ENCODE assay signal across 16 mouse cellular contexts in the genomic region with DNA sequence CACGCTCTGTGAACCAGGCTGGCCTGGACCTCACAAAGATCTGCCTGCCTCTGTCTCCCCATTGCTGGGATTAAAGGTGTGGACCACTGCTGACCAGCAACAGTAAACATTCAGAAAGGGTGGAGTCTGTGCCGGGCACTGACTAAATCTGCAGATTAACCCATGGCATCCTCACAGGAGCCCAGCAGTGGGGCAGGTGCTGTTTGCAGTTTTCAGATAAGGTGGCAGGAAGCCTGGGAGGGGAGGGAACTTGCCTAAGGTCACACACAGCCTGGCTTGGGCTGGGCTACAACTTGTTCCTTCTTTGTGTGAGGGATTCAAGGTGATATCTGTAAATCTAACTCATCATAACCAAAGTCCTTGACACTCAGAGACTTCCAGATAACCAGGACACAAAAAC. TPM values are rescaled to one million over a fixed set of nuclear protein-coding genes. Genes with fewer than 3 reads are reported as not detected.
DNase-seq lines count a peak whose midpoint lies in the region; ATAC-seq and TF ChIP-seq lines count a peak whose summit lies in the region.
"Had no signal": no experiment of that assay in that cellular context is flagged by ENCODE, and none has a peak within 500 bp of the region (broad histone marks: within the 10 kb centered on the region; RNA-seq: fewer than 3 reads in every experiment).

No protein-coding gene starts in this region.

- no peak for TF ChIP-seq POLR2A in cortical plate, adult 2 months (IDR thresholded peaks at IDR 0.05; ENCODE audit: extremely low read depth, insufficient read depth, low read length)
- TF ChIP-seq POLR2A in cerebellum, adult 2 months (IDR thresholded peaks at IDR 0.05; ENCODE audit: borderline replicate concordance, insufficient read depth, low read length) = no peak

- H3K4me2 ChIP-seq in limb, embryonic 13.5 days (replicated peaks) = no peak overlapping the region
- peak overlapping the region; percentile 87 for H3K4me2 ChIP-seq in liver, embryonic 12.5 days
- H3K4me2 ChIP-seq in stomach, embryonic 16.5 days (ENCODE audit: low read depth, low read length) = no peak overlapping the region
- H3K4me2 ChIP-seq: embryonic facial prominence, embryonic 12.5 days had no signal

- DNase-seq in limb, embryonic 10.5 days (ENCODE audit: low spot score) = no peak
- DNase-seq in cerebellum, adult 2 months = no peak
- DNase-seq in left cerebral cortex, adult 9 months (ENCODE audit: low spot score in 2 of 2) = no peak
- DNase-seq: adrenal gland, adult 2 months; cerebellum, postnatal 25 days; kidney, adult 9 months; lung, adult 2 months had no signal

- no peak for TF ChIP-seq CTCF in cortical plate, adult 2 months (IDR thresholded peaks at IDR 0.05; ENCODE audit: extremely low read depth, insufficient read depth, low read length)
- no peak for TF ChIP-seq CTCF in cerebellum, adult 2 months (IDR thresholded peaks at IDR 0.05; ENCODE audit: borderline replicate concordance, insufficient read depth, low read depth, low read length)

- no peak overlapping the region for H3K27ac ChIP-seq in limb, embryonic 13.5 days
- no peak overlapping the region for H3K27ac ChIP-seq in limb, embryonic 10.5 days
- H3K27ac ChIP-seq in cortical plate, adult 2 months (ENCODE audit: insufficient read depth, low read length) = no peak overlapping the region
- peak overlapping the region; percentile 91 for H3K27ac ChIP-seq in liver, embryonic 12.5 days
- no peak overlapping the region; the same call in 1 of the 2 replicates for H3K27ac ChIP-seq in stomach, embryonic 16.5 days (ENCODE audit: low read length)
- no peak overlapping the region for H3K27ac ChIP-seq in cerebellum, adult 2 months (ENCODE audit: insufficient read depth, low read length)
- H3K27ac ChIP-seq: embryonic facial prominence, embryonic 12.5 days; hindbrain, embryonic 13.5 days; macrophage; neural tube, embryonic 13.5 days had no signal

- peak overlapping the region; percentile 51; the same call in 1 of the 2 replicates for H3K9ac ChIP-seq in limb, embryonic 13.5 days
- peak overlapping the region; percentile 80 for H3K9ac ChIP-seq in liver, embryonic 12.5 days
- no peak overlapping the region for H3K9ac ChIP-seq in stomach, embryonic 16.5 days (ENCODE audit: low read length)
- H3K9ac ChIP-seq: embryonic facial prominence, embryonic 12.5 days had no signal

- H3K36me3 ChIP-seq in limb, embryonic 13.5 days = peaks cover 52% of the 10 kb centered on the region
- H3K36me3 ChIP-seq in limb, embryonic 10.5 days = peaks cover 21% of the 10 kb centered on the region
- peaks cover 38% of the 10 kb centered on the region for H3K36me3 ChIP-seq in liver, embryonic 12.5 days
- H3K36me3 ChIP-seq in stomach, embryonic 16.5 days (ENCODE audit: control insufficient read depth, insufficient read depth, low read length) = 0 out of 2 replicates have a peak, but pooled peaks cover 8% of the 10 kb centered on the region

- no peak for ATAC-seq in limb, embryonic 13.5 days (ENCODE audit: low FRiP score, low read depth)
- ATAC-seq in liver, embryonic 12.5 days = peak; percentile 86
- ATAC-seq in stomach, embryonic 16.5 days (ENCODE audit: insufficient read depth, low FRiP score) = peak; percentile 14; the same call in 1 of the 2 replicates
- ATAC-seq: Patski had no signal

- no peaks in the 10 kb centered on the region for H3K9me3 ChIP-seq in limb, embryonic 13.5 days
- no peaks in the 10 kb centered on the region for H3K9me3 ChIP-seq in limb, embryonic 10.5 days (replicated peaks)
- no peaks in the 10 kb centered on the region for H3K9me3 ChIP-seq in liver, embryonic 12.5 days (replicated peaks)
- H3K9me3 ChIP-seq in stomach, embryonic 16.5 days (replicated peaks; ENCODE audit: control insufficient read depth, low read length) = no peaks in the 10 kb centered on the region
- H3K9me3 ChIP-seq: embryonic facial prominence, embryonic 12.5 days; hindbrain, embryonic 13.5 days; neural tube, embryonic 13.5 days had no signal

- peaks cover 13% of the 10 kb centered on the region for H3K4me1 ChIP-seq in limb, embryonic 13.5 days
- H3K4me1 ChIP-seq in limb, embryonic 10.5 days = peaks cover 27% of the 10 kb centered on the region
- H3K4me1 ChIP-seq in cortical plate, adult 2 months (ENCODE audit: control insufficient read depth, insufficient read depth, low read length) = peaks cover 6% of the 10 kb centered on the region
- peaks cover 92% of the 10 kb centered on the region for H3K4me1 ChIP-seq in liver, embryonic 12.5 days
- peaks cover 15% of the 10 kb centered on the region for H3K4me1 ChIP-seq in stomach, embryonic 16.5 days (ENCODE audit: control insufficient read depth, insufficient read depth, low read length)
- peaks cover 14% of the 10 kb centered on the region; the same call in 1 of the 2 replicates for H3K4me1 ChIP-seq in cerebellum, adult 2 months (ENCODE audit: control insufficient read depth, insufficient read depth, low read length)

- 67% methylated on average over 2 of the region's 2 CpGs for whole genome bisulfite sequencing in limb, embryonic 13.5 days
- 84% methylated on average over 2 of the region's 2 CpGs for WGBS in limb, embryonic 10.5 days
- WGBS in liver, embryonic 12.5 days (ENCODE audit: insufficient replicate concordance) = 38% methylated on average over 2 of the region's 2 CpGs
- 55% methylated on average over 2 of the region's 2 CpGs for WGBS in stomach, embryonic 16.5 days
- WGBS in cerebellum, adult 2 months = 81% methylated on average over 2 of the region's 2 CpGs

- H3K4me3 ChIP-seq in limb, embryonic 13.5 days = no peak overlapping the region
- H3K4me3 ChIP-seq in limb, embryonic 10.5 days = no peak overlapping the region
- peak overlapping the region; percentile 75; the same call in 1 of the 2 replicates for H3K4me3 ChIP-seq in cortical plate, adult 2 months (ENCODE audit: insufficient read depth, low read length)
- peak overlapping the region; percentile 65 for H3K4me3 ChIP-seq in liver, embryonic 12.5 days
- no peak overlapping the region for H3K4me3 ChIP-seq in stomach, embryonic 16.5 days (replicated peaks; ENCODE audit: low read length)
- H3K4me3 ChIP-seq in cerebellum, adult 2 months (replicated peaks; ENCODE audit: insufficient read depth, low read depth, low read length) = no peak overlapping the region
- H3K4me3 ChIP-seq: embryonic facial prominence, embryonic 12.5 days; hindbrain, embryonic 13.5 days; neural tube, embryonic 13.5 days had no signal

- H3K27me3 ChIP-seq in limb, embryonic 13.5 days = no peaks in the 10 kb centered on the region
- no peaks in the 10 kb centered on the region for H3K27me3 ChIP-seq in limb, embryonic 10.5 days (ENCODE audit: low read depth, poor library complexity, severe bottlenecking)
- H3K27me3 ChIP-seq in liver, embryonic 12.5 days (replicated peaks) = no peaks in the 10 kb centered on the region
- no peaks in the 10 kb centered on the region for H3K27me3 ChIP-seq in stomach, embryonic 16.5 days (ENCODE audit: control insufficient read depth, insufficient read depth, low read length)
- H3K27me3 ChIP-seq in cerebellum, adult 2 months (ENCODE audit: control insufficient read depth, insufficient read depth, low read length) = no peaks in the 10 kb centered on the region
- H3K27me3 ChIP-seq: embryonic facial prominence, embryonic 12.5 days; hindbrain, embryonic 13.5 days; neural tube, embryonic 13.5 days; Patski had no signal

RNA-seq across cellular contexts. Expression of gene Pld3, which starts 12.5 kb away (rescaled TPM):
- 94.8 and 95.0 TPM in 2 replicates for polyA plus RNA-seq in limb, embryonic 13.5 days (2015; fragmentation: Nextera tagmentation; extraction: Ambion mirVana)
- polyA plus RNA-seq in limb, embryonic 10.5 days (2016; fragmentation: Nextera tagmentation; extraction: Ambion mirVana) = 31.6 and 49.5 TPM in 2 replicates
- polyA plus RNA-seq in cortical plate, adult 2 months (2012; rRNA removed) = 1,185 and 1,204 TPM in 2 replicates
- polyA plus RNA-seq in liver, embryonic 12.5 days (2016; fragmentation: Nextera tagmentation; extraction: Ambion mirVana) = 46.6 and 49.1 TPM in 2 replicates
- polyA plus RNA-seq in stomach, embryonic 16.5 days (2015; fragmentation: Nextera tagmentation; extraction: Ambion mirVana) = 93.5 and 107 TPM in 2 replicates
- polyA plus RNA-seq in cerebellum, adult 2 months (2012; rRNA removed) = 220 and 242 TPM in 2 replicates

RNA-seq across cellular contexts. Expression of gene 2310022A10Rik, which starts 12.5 kb away (rescaled TPM):
- polyA plus RNA-seq in limb, embryonic 13.5 days (2015; fragmentation: Nextera tagmentation; extraction: Ambion mirVana) = 34.6 and 37.0 TPM in 2 replicates
- 40.8 and 41.2 TPM in 2 replicates for polyA plus RNA-seq in limb, embryonic 10.5 days (2016; fragmentation: Nextera tagmentation; extraction: Ambion mirVana)
- 32.7 and 33.8 TPM in 2 replicates for polyA plus RNA-seq in cortical plate, adult 2 months (2012; rRNA removed)
- 26.3 and 27.5 TPM in 2 replicates for polyA plus RNA-seq in liver, embryonic 12.5 days (2016; fragmentation: Nextera tagmentation; extraction: Ambion mirVana)
- 23.0 and 25.6 TPM in 2 replicates for polyA plus RNA-seq in stomach, embryonic 16.5 days (2015; fragmentation: Nextera tagmentation; extraction: Ambion mirVana)
- polyA plus RNA-seq in cerebellum, adult 2 months (2012; rRNA removed) = 45.7 and 46.2 TPM in 2 replicates

RNA-seq across cellular contexts. Expression of gene Hipk4, which starts 17.5 kb away (rescaled TPM):
- polyA plus RNA-seq in limb, embryonic 13.5 days (2015; fragmentation: Nextera tagmentation; extraction: Ambion mirVana) = 0.87 and 1.4 TPM in 2 replicates
- 0.54 and 0.79 TPM in 2 replicates for polyA plus RNA-seq in limb, embryonic 10.5 days (2016; fragmentation: Nextera tagmentation; extraction: Ambion mirVana)
- 0.21 and 0.25 TPM in 2 replicates for polyA plus RNA-seq in cortical plate, adult 2 months (2012; rRNA removed)
- 0.17 and 0.23 TPM in 2 replicates for polyA plus RNA-seq in liver, embryonic 12.5 days (2016; fragmentation: Nextera tagmentation; extraction: Ambion mirVana)
- polyA plus RNA-seq in stomach, embryonic 16.5 days (2015; fragmentation: Nextera tagmentation; extraction: Ambion mirVana) = 0.35 and 0.79 TPM in 2 replicates
- 0.20 and 0.21 TPM in 2 replicates for polyA plus RNA-seq in cerebellum, adult 2 months (2012; rRNA removed)

RNA-seq across cellular contexts. Expression of gene Prx, which starts 41.4 kb away (rescaled TPM):
- polyA plus RNA-seq in limb, embryonic 13.5 days (2015; fragmentation: Nextera tagmentation; extraction: Ambion mirVana) = 5.2 TPM in 2 replicates
- polyA plus RNA-seq in limb, embryonic 10.5 days (2016; fragmentation: Nextera tagmentation; extraction: Ambion mirVana) = 3.5 and 4.3 TPM in 2 replicates
- polyA plus RNA-seq in cortical plate, adult 2 months (2012; rRNA removed) = 0.29 and 0.47 TPM in 2 replicates
- polyA plus RNA-seq in liver, embryonic 12.5 days (2016; fragmentation: Nextera tagmentation; extraction: Ambion mirVana) = 0.91 and 1.2 TPM in 2 replicates
- 3.7 and 4.0 TPM in 2 replicates for polyA plus RNA-seq in stomach, embryonic 16.5 days (2015; fragmentation: Nextera tagmentation; extraction: Ambion mirVana)
- 0.34 and 0.43 TPM in 2 replicates for polyA plus RNA-seq in cerebellum, adult 2 months (2012; rRNA removed)

RNA-seq across cellular contexts. Expression of gene Akt2, which starts 50.8 kb away (rescaled TPM):
- polyA plus RNA-seq in limb, embryonic 13.5 days (2015; fragmentation: Nextera tagmentation; extraction: Ambion mirVana) = 114 and 117 TPM in 2 replicates
- polyA plus RNA-seq in limb, embryonic 10.5 days (2016; fragmentation: Nextera tagmentation; extraction: Ambion mirVana) = 91.3 and 95.0 TPM in 2 replicates
- 144 and 161 TPM in 2 replicates for polyA plus RNA-seq in cortical plate, adult 2 months (2012; rRNA removed)
- polyA plus RNA-seq in liver, embryonic 12.5 days (2016; fragmentation: Nextera tagmentation; extraction: Ambion mirVana) = 45.0 and 45.2 TPM in 2 replicates
- 79.0 and 84.6 TPM in 2 replicates for polyA plus RNA-seq in stomach, embryonic 16.5 days (2015; fragmentation: Nextera tagmentation; extraction: Ambion mirVana)
- polyA plus RNA-seq in cerebellum, adult 2 months (2012; rRNA removed) = 106 and 119 TPM in 2 replicates

Comparison
In these comparisons a context has a peak if more than half of its experiments do, and no peak if none do; other contexts are left out.
1. H3K4me3 ChIP-seq: peak in cortical plate, adult 2 months (single experiment) and liver, embryonic 12.5 days (single experiment); none in limb, embryonic 13.5 days (single experiment), limb, embryonic 10.5 days (single experiment), stomach, embryonic 16.5 days (single experiment) and cerebellum, adult 2 months (single experiment).